Mouse (Mus musculus) C2C12 (cell line): ENCODE measurements at regions not wholly inside any gene's neighbourhood (a gene's known extent, or its start where the extent isn't known, plus 50 kb on each side); places are given as distances from the start of the nearest gene placed in this dataset.

Experiments
- H3K27me3 ChIP-seq: one replicate; pipeline ENCODE4 v1.6.1; 2011; ENCODE audit not compliant: control insufficient read depth, insufficient read depth, insufficient read length
- H3K36me3 ChIP-seq: one replicate; pipeline ENCODE4 v1.6.1; 2011; ENCODE audit not compliant: control insufficient read depth, insufficient read depth
- H3K4me3 ChIP-seq: one replicate; pipeline ENCODE4 v1.5.1; 2011; ENCODE audit warnings: mild to moderate bottlenecking, control low read depth; ENCODE audit not compliant: poor library complexity, insufficient read depth, severe bottlenecking
- H3K79me2 ChIP-seq: one replicate; pipeline ENCODE4 v1.6.1; 2011; ENCODE audit not compliant: control insufficient read depth, insufficient read depth
- H3K79me3 ChIP-seq: one replicate; pipeline ENCODE4 v1.6.1; 2011; ENCODE audit warnings: low read depth, control low read depth
- H3ac ChIP-seq: one replicate; pipeline ENCODE3; 2011; ENCODE audit warnings: low read depth; ENCODE audit not compliant: control insufficient read depth, insufficient read length
- CEBPB ChIP-seq: IDR thresholded peaks from one replicate; pipeline ENCODE4 v1.6.1; 2011; ENCODE audit warnings: low read depth, mild to moderate bottlenecking, control low read depth, moderate library complexity
- CTCF ChIP-seq: IDR thresholded peaks from one replicate; pipeline ENCODE4 v1.5.1; 2011; ENCODE audit not compliant: control insufficient read depth, insufficient read depth, insufficient read length
- FOSL1 ChIP-seq: IDR thresholded peaks from one replicate; pipeline ENCODE4 v1.8.0; 2011; ENCODE audit warnings: mild to moderate bottlenecking, low read length; ENCODE audit not compliant: poor library complexity, insufficient read depth, severe bottlenecking
- MAX ChIP-seq: IDR thresholded peaks from one replicate; pipeline ENCODE4 v1.6.1; 2011; ENCODE audit warnings: mild to moderate bottlenecking, control low read depth
- MYOD1 ChIP-seq: IDR thresholded peaks from one replicate; pipeline ENCODE4 v1.6.1; 2011; ENCODE audit warnings: low read depth; ENCODE audit not compliant: control insufficient read depth, insufficient read length
- MYOG ChIP-seq: IDR thresholded peaks from one replicate; pipeline ENCODE4 v1.6.1; 2011; ENCODE audit not compliant: control insufficient read depth, insufficient read length; ENCODE audit errors: extremely low read depth
- USF1 ChIP-seq: IDR thresholded peaks from one replicate; pipeline ENCODE4 v1.6.1; 2011; ENCODE audit warnings: low read depth, mild to moderate bottlenecking, control low read depth, moderate library complexity

DNA sequence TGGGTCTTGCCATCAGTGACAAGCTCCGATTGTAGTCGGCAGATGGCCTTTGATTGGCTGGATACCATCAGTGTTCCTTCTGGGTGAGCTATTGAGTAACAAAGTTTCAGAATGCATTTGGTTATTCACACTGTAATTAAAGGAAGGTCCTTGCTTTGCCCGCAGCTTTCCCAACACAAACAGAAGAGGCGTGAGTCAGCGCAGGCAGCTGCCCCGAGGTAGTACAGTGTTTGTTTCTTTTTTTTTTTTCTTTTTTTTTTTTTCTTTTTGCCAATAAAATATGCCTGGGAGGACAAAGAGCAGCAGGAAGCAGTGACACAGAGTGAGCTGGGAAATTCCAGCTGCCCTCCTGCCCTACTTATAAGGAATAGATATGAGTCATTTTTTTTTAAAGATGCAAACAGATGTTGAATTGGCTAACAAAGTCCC lies 152.3 kb upstream of the Tmc1 start:
- Histone ChIP-seq H3K79me3 (no peaks in the 10 kb centered on the region), H3K27me3 (no peaks in the 10 kb centered on the region), H3K36me3 (no peaks in the 10 kb centered on the region), H3K4me3 (no peak overlapping the region), H3K79me2 (no peaks in the 10 kb centered on the region), H3ac (no peak overlapping the region)
- TF ChIP-seq CEBPB (peak; percentile 88), USF1 (no peak), MYOG (no peak), FOSL1 (peak; percentile 74), MAX (no peak), CTCF (no peak), MYOD1 (peak; percentile 77)

DNA sequence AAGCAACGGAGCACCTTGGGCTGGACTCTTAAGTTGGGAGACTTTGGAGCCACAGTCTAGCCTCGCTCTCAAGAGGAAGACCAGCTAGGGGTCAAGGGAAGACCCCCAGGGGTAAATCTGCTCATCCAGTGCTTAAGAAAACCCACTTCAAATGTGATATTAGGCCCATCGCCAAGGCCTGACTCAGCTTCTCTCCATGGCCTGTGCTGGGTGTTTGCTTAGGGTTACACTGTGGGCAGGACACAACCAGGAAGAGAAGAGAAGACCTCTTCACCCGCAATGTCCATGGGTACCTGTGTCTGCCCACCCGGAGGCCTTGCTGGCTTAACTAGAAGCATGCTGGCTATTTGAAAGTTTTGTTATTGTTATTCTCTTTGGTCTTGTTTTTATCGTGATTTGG lies 151.0 kb upstream of the Tmc1 start:
- H3K27me3 ChIP-seq: no peaks in the 10 kb centered on the region
- peak overlapping the region; percentile 12 for H3K4me3 ChIP-seq
- no peaks in the 10 kb centered on the region for H3K79me2 ChIP-seq
- TF ChIP-seq MYOD1: no peak
- TF ChIP-seq CEBPB: no peak
- H3ac ChIP-seq: no peak overlapping the region
- no peaks in the 10 kb centered on the region for H3K79me3 ChIP-seq
- H3K36me3 ChIP-seq: no peaks in the 10 kb centered on the region

DNA sequence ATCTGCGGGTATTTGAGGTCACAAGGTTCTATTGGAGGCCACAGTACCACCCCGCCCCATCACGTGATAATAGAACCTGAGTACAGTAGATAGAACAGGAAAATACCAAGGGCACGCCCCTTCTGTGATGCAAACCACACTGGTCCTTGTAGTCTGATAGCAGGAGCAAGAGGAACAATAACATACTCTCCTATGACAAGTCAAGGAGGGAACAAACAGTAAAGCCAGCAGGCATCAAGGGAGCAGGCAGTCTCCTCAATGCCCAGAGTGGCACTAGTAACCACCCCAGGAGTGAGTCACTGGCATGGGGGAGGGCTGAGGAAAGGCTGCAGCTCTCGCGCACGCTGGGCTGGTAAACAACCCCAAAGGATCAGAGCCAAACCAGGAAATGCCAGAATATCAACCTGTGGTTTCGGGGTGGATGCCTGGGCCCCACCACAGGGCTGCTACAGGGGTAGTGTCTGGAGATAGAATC lies 150.5 kb upstream of the Tmc1 start:
- no peaks in the 10 kb centered on the region for H3K36me3 ChIP-seq
- TF ChIP-seq USF1 (peak; percentile 99), MYOG (no peak), FOSL1 (no peak), CTCF (no peak), MYOD1 (peak; percentile 61), CEBPB (peak; percentile 28), MAX (peak; percentile 97)
- H3K79me3 ChIP-seq: no peaks in the 10 kb centered on the region
- no peak overlapping the region for H3K4me3 ChIP-seq
- H3K27me3 ChIP-seq: no peaks in the 10 kb centered on the region
- no peaks in the 10 kb centered on the region for H3K79me2 ChIP-seq
- H3ac ChIP-seq: no peak overlapping the region

GRCm38 (mm10) chr19:21077771-21078548 lies 124.0 kb upstream of the Tmc1 start:
- TF ChIP-seq MYOD1 (no peak), FOSL1 (no peak), USF1 (no peak), CEBPB (no peak), MYOG (no peak), MAX (no peak), CTCF (no peak)
- H3K79me2 ChIP-seq: no peaks in the 10 kb centered on the region
- H3K27me3 ChIP-seq: no peaks in the 10 kb centered on the region
- no peak overlapping the region for H3K4me3 ChIP-seq
- no peak overlapping the region for H3ac ChIP-seq
- H3K36me3 ChIP-seq: no peaks in the 10 kb centered on the region
- no peaks in the 10 kb centered on the region for H3K79me3 ChIP-seq

GRCm38 (mm10) chr19:21068381-21068780 lies 114.4 kb upstream of the Tmc1 start:
- TF ChIP-seq MYOD1: no peak
- TF ChIP-seq MAX: no peak
- TF ChIP-seq FOSL1: no peak
- no peak for TF ChIP-seq CEBPB
- no peak for TF ChIP-seq CTCF
- no peak for TF ChIP-seq USF1
- TF ChIP-seq MYOG: no peak
- Histone ChIP-seq H3K79me3 (no peaks in the 10 kb centered on the region), H3K79me2 (no peaks in the 10 kb centered on the region), H3K4me3 (no peak overlapping the region), H3K27me3 (no peaks in the 10 kb centered on the region), H3ac (no peak overlapping the region), H3K36me3 (no peaks in the 10 kb centered on the region)

- Histone ChIP-seq H3K27me3 (no peaks in the 10 kb centered on the region), H3K79me2 (no peaks in the 10 kb centered on the region), H3K4me3 (no peak overlapping the region), H3ac (no peak overlapping the region), H3K79me3 (no peaks in the 10 kb centered on the region), H3K36me3 (no peaks in the 10 kb centered on the region)
- no peak for TF ChIP-seq USF1
- no peak for TF ChIP-seq CEBPB
- TF ChIP-seq FOSL1: no peak
- TF ChIP-seq MAX: no peak
- no peak for TF ChIP-seq CTCF
- TF ChIP-seq MYOG: no peak
- no peak for TF ChIP-seq MYOD1
Observed at GRCm38 (mm10) chr19:21066432-21067113, 112.6 kb upstream of the Tmc1 start.
